Mouse (Mus musculus): ENCODE measurements around the gene Akr1c18.

DNA sequence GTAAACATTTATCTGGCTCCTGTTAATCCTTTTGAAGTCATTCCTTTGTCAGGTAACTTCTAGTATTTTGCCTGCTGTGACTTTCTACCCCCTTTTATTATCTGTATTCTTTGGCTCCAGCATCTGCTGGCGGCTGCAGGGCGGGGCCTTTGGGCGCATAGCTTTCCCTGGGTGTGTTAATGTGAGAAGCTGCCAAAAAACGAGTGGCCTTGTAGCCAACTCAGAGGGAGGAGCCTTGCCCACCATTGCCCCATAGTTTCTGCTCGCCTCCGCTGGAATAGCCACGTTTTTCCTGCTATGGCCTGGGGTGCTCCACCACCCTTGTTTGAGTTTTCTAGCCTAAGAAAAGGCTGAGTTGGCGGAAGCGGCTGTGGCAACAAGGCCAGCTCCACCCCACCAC is 32.7 kb upstream of the Akr1c18 start:
- TF ChIP-seq CTCF (IDR thresholded peaks at IDR 0.05; ENCODE audit: low read depth) = no peak
- TF ChIP-seq EP300 (optimal IDR thresholded peaks at IDR 0.05) = no peak

Data from stomach, postnatal 0 days (tissue).